Mouse (Mus musculus): Measurements from ENCODE around the gene Rps12.

Gene Rps12

GRCm38 (mm10) chr10:23784121-23784520, 3.0 kb downstream of the Rps12 start:
- no peak for DNase-seq

DNA sequence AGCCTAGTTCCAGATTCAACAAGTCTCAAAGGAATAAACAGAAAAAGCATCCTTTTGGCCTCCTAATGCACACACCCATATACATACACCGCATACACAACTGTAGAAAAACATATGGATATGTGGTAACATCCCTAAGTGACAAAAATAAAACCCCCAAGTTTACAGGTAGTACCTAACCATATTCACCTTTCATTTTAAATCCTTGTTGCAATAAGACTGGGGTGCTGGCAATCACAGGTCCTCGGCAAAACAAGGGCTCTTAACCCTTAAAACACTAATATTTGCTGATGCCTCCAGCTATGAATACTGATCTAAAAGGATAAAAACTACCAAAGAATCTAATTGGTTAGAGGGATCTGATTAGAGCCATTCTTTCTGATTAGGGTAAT, 3.6 kb downstream of the Rps12 start:
- no peak for DNase-seq

DNA sequence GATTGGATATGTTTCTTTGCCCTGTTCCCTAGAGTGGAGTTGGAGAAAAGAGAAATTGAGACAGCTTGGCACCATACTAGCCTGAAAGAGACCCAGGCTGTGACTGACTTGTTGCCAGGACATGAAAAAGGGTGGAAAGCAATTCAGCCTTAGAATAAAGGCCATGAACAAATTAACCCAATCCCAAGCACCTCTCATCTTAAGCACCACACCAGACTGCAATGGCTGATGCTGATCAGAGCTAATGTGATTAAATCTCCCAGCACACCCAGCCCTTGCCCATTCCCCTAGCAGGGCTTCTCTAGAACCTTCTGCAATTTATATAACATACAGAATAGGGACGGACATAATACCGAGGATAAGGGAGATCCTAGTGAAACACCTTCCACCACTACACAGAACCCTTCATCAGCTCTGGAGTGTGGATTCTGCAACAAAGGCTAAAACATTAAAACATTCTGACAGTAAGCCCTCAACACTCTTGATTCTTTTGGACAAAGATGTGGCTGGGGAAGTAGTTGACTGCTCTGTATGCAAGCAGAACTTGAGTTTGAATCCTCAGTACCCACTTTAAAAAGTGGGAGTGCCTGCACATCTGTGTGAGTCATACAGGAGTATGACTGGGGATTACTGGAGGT, 4.1 kb downstream of the Rps12 start:
- DNase-seq, result no peak

GRCm38 (mm10) chr10:23781760-23782735, 5.0 kb downstream of the Rps12 start:
- no peak for DNase-seq

DNA sequence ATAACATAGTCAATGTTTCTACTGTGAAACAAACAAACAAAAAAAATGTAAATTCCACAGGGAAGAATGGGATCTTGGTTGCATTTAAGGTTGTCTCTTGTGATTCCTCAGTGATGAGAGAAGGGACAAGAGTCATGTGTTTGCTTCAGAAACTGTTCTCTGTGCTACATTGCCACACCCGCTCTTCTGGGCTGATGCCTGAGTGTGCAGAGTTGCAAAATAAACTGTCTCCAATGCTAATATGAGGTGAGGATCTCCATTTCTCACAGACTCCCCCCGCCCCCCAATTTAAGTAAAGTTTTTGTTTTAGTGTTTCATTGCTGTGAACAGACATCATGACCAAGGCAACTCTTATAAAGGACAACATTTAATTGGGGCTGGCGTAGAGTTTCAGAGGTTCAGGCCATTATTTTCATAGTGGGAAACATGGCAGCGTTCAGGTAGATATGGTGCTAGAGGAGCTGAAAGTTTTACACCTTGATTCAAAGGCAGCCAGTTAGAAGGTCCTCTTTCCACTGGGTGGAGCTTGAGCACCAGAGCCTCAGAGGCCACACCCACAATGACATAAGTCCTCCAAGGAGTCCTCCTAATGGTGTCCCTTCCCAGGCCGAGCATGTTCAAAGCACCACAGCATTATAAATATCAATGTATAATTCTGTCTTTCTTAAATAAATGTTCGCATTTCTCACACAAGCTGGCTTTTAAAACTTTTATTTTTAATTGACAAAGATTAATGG, 6.4 kb downstream of the Rps12 start:
- DNase-seq, result no peak

DNA sequence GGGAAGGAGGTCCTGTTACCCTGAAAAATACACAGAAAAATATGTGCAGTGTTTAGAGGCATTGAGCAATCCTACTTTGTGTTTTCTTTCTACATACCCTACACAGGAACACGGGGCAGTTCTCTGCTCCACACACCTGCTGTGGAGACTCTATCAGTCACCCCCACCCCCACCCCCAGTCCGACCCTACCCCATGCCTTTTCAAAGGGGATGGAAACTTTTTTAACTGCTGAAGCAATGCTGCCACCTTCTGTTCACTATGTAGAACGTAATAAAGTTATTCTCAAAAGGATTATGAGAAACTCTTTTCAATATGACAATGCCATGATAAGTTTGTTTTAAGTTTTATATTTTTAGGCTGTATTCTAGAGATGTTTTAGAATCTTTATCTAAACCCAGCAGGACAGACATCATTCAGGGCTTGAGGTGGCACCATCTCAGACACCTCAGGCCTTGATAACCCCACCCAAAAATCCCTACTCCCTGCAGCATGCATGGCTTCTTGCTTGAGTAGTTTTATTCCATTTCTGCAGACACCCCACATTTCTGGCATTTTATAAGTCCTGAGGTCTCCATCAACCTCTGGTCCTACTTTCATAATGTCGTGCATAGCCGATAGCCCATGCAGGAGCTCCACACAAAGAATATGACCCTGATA, 9.7 kb downstream of the Rps12 start:
- no peak for DNase-seq

GRCm38 (mm10) chr10:23754166-23754565, 32.9 kb downstream of the Rps12 start:
- DNase-seq, result no peak
